Mouse (Mus musculus) stomach, postnatal 0 days (tissue): ENCODE data around the gene Abo.

Experiments
- CTCF ChIP-seq: IDR thresholded peaks from 2 replicates; pipeline ENCODE4 v1.5.1; 2016; ENCODE audit warnings: antibody characterized with exemption, low read depth, mild to moderate bottlenecking, moderate library complexity
- EP300 ChIP-seq: optimal IDR thresholded peaks from 2 replicates; pipeline ENCODE3; 2016; ENCODE audit warnings: antibody characterized with exemption

DNA sequence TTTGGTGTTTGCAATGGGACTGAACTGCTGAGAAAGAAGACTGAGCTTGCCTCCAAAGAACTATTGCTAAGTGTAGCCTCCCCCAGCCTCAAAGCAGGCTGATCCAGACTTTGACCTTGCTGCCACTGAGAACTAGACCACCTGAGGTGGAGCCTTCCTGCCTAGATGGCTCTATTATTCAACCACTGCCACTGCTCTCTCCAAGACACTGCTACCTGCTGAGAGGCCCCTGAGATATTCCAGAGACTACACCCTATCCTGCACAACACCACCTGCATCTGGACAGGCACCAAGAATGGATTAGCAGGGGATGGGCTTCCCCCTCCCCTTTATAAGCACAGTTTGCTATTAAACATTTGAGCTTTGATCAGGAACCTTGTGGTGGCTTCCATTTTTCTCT, 13.8 kb upstream of the Abo start:
- TF ChIP-seq CTCF (no peak), EP300 (no peak)
